Mouse (Mus musculus): ENCODE measurements around the gene Gm29776.

DNA sequence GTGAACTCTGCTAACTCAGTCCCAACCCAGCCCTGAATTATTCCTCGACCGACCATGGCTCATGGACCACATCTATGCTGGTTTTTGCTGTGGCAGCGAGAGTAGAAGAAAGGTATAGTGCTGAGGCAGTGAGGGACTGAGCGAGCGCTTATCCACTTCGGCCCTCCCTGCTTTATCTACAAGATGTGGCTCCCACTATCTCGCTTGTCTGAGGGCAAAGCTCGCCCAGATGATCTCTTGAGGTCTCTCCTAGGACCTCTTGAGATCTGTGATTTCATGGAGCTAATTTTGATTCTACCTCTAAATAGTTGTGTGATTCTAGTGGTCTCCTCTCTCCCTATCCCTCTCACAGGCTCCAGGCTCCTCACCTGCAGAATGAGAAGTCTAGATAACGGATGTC is 10.4 kb upstream of the Gm29776 start:
- TF ChIP-seq CTCF (conservative IDR thresholded peaks at IDR 0.05; ENCODE audit: insufficient read depth, insufficient read length, low read depth, low read length), result no peak
- no peak for TF ChIP-seq POLR2A (IDR thresholded peaks at IDR 0.05; ENCODE audit: low read depth, low read length)

Data from kidney, adult 2 months (tissue).